Mouse (Mus musculus) midbrain, embryonic 15.5 days (tissue): Measurements from ENCODE around the gene Cep126. TPM values are rescaled to one million over a fixed set of nuclear protein-coding genes. Genes with fewer than 3 reads are reported as not detected.
A peak's percentile ranks its signal among the peaks of the same experiment; 100 is the strongest.

ENCODE experiments used
- ATAC-seq: fragments of 200-750 bp; cut with Nextera tagmentation; replicated peaks from 2 replicates; pipeline ENCODE4 v1.8.0; 2017; ENCODE audit warnings: moderate TSS enrichment
- H3K27ac ChIP-seq: fragments of 300-500 bp; sonication (generic); 2 replicates; pipeline ENCODE4 v1.5.1; 2015; ENCODE audit warnings: mild to moderate bottlenecking, inconsistent platforms
- H3K27me3 ChIP-seq: fragments of 300-500 bp; sonication (generic); replicated peaks from 2 replicates; pipeline ENCODE4 v1.6.1; 2015; ENCODE audit warnings: inconsistent platforms
- H3K36me3 ChIP-seq: fragments of 300-500 bp; sonication (generic); replicated peaks from 2 replicates; pipeline ENCODE4 v1.6.1; 2015; ENCODE audit warnings: inconsistent platforms
- H3K4me1 ChIP-seq: fragments of 300-500 bp; sonication (generic); 2 replicates; pipeline ENCODE4 v1.6.1; 2015; ENCODE audit warnings: inconsistent platforms
- H3K4me2 ChIP-seq: fragments of 300-500 bp; sonication (generic); 2 replicates; pipeline ENCODE4 v1.6.1; 2015; ENCODE audit warnings: inconsistent platforms, mild to moderate bottlenecking, moderate library complexity
- H3K4me3 ChIP-seq: fragments of 300-500 bp; sonication (generic); 2 replicates; pipeline ENCODE4 v1.5.1; 2015; ENCODE audit warnings: mild to moderate bottlenecking, inconsistent platforms
- H3K9ac ChIP-seq: fragments of 300-500 bp; sonication (generic); 2 replicates; pipeline ENCODE4 v1.6.1; 2015; ENCODE audit warnings: mild to moderate bottlenecking, inconsistent platforms
- H3K9me3 ChIP-seq: fragments of 300-500 bp; sonication (generic); 2 replicates; pipeline ENCODE4 v1.6.1; 2016; ENCODE audit warnings: inconsistent platforms
- WGBS: fragments of 180-500 bp; shearing (Covaris S2); methylation state at CpG from one replicate; pipeline ENCODE4 v1.1.7; 2015; ENCODE audit warnings: mixed read lengths; 5-methylcytosine and 5-hydroxymethylcytosine counted together
- polyA plus RNA-seq: library from polyadenylated mRNA; unstranded; fragments of >200 nt; fragmentation: Nextera tagmentation; extraction: Ambion mirVana; gene quantifications from 2 replicates; pipeline ENCODE4 v1.2.1, GENCODE M21; 2015

Gene Cep126
- polyA plus RNA-seq, result 3.6 and 4.8 TPM in 2 replicates

- Histone ChIP-seq H3K4me2 (peak within 1 kb of the TSS; percentile 63), H3K36me3 (no peaks in the 10 kb centered on the region), H3K27me3 (no peaks in the 10 kb centered on the region), H3K9ac (peak within 1 kb of the TSS; percentile 78), H3K27ac (peak within 1 kb of the TSS; percentile 76), H3K4me1 (peaks cover 7% of the 10 kb centered on the region), H3K4me3 (peak within 1 kb of the TSS; percentile 96), H3K9me3 (no peaks in the 10 kb centered on the region)
- ATAC-seq, result peak; percentile 99
- WGBS, result 0% methylated on average over 72 of the region's 72 CpGs
Observed at GRCm38 (mm10) chr9:8134117-8134574, at the start of gene Cep126. Cep126 (minus strand) TSS chr9:8134294.

- H3K9ac ChIP-seq, result no peak overlapping the region
- ATAC-seq, result no peak
- no peaks in the 10 kb centered on the region for H3K36me3 ChIP-seq
- H3K4me1 ChIP-seq, result no peaks in the 10 kb centered on the region
- no peak overlapping the region for H3K4me2 ChIP-seq
- no peaks in the 10 kb centered on the region for H3K9me3 ChIP-seq
- H3K27ac ChIP-seq, result no peak overlapping the region
- H3K27me3 ChIP-seq, result no peaks in the 10 kb centered on the region
- H3K4me3 ChIP-seq, result no peak overlapping the region
- 94% methylated on average over 3 of the region's 3 CpGs for WGBS
Observed at GRCm38 (mm10) chr9:8179554-8179953, 45.5 kb upstream of the Cep126 start.

- H3K4me1 ChIP-seq, result no peaks in the 10 kb centered on the region
- no peaks in the 10 kb centered on the region for H3K36me3 ChIP-seq
- no peak overlapping the region for H3K9ac ChIP-seq
- no peak overlapping the region for H3K4me2 ChIP-seq
- no peak for ATAC-seq
- no peak overlapping the region for H3K4me3 ChIP-seq
- 74% methylated on average over 3 of the region's 3 CpGs for WGBS
- no peak overlapping the region for H3K27ac ChIP-seq
- no peaks in the 10 kb centered on the region for H3K9me3 ChIP-seq
- H3K27me3 ChIP-seq, result no peaks in the 10 kb centered on the region
Observed at GRCm38 (mm10) chr9:8177099-8177498, 43.0 kb upstream of the Cep126 start.

- Histone ChIP-seq H3K36me3 (no peaks in the 10 kb centered on the region), H3K4me3 (no peak overlapping the region), H3K9ac (no peak overlapping the region), H3K27me3 (no peaks in the 10 kb centered on the region), H3K9me3 (no peaks in the 10 kb centered on the region), H3K4me1 (no peaks in the 10 kb centered on the region), H3K27ac (no peak overlapping the region), H3K4me2 (no peak overlapping the region)
- ATAC-seq, result no peak
- 88% methylated on average over 2 of the region's 2 CpGs for WGBS
Observed at GRCm38 (mm10) chr9:8157011-8157410, 22.9 kb upstream of the Cep126 start.

- no peaks in the 10 kb centered on the region for H3K36me3 ChIP-seq
- 86% methylated on average over 1 of the region's 1 CpGs for WGBS
- no peak overlapping the region for H3K27ac ChIP-seq
- H3K9me3 ChIP-seq, result no peaks in the 10 kb centered on the region
- H3K9ac ChIP-seq, result no peak overlapping the region
- H3K4me2 ChIP-seq, result no peak overlapping the region
- H3K4me1 ChIP-seq, result peaks cover 3% of the 10 kb centered on the region
- no peaks in the 10 kb centered on the region for H3K27me3 ChIP-seq
- no peak overlapping the region for H3K4me3 ChIP-seq
- no peak for ATAC-seq
Observed at GRCm38 (mm10) chr9:8139501-8139900, 5.4 kb upstream of the Cep126 start.

- Histone ChIP-seq H3K27ac (peak overlapping the region; percentile 76), H3K9me3 (no peaks in the 10 kb centered on the region), H3K4me2 (peak overlapping the region; percentile 63), H3K27me3 (no peaks in the 10 kb centered on the region), H3K4me1 (peaks cover 7% of the 10 kb centered on the region), H3K4me3 (peak overlapping the region; percentile 96), H3K36me3 (no peaks in the 10 kb centered on the region), H3K9ac (peak overlapping the region; percentile 78)
- peak; percentile 49 for ATAC-seq
- WGBS, result 2% methylated on average over 22 of the region's 22 CpGs
Observed at GRCm38 (mm10) chr9:8133586-8134115, 443 bp downstream of the Cep126 start.

- no peak overlapping the region for H3K4me2 ChIP-seq
- no peaks in the 10 kb centered on the region for H3K4me1 ChIP-seq
- ATAC-seq, result no peak
- no peak overlapping the region for H3K27ac ChIP-seq
- 90% methylated on average over 8 of the region's 8 CpGs for WGBS
- no peaks in the 10 kb centered on the region for H3K9me3 ChIP-seq
- H3K4me3 ChIP-seq, result no peak overlapping the region
- no peak overlapping the region for H3K9ac ChIP-seq
- no peaks in the 10 kb centered on the region for H3K27me3 ChIP-seq
- 0 out of 2 replicates have a peak, but pooled peaks cover 5% of the 10 kb centered on the region for H3K36me3 ChIP-seq
Observed at GRCm38 (mm10) chr9:8123495-8123894, 10.6 kb downstream of the Cep126 start.

- Histone ChIP-seq H3K27ac (no peak overlapping the region), H3K27me3 (no peaks in the 10 kb centered on the region), H3K9me3 (no peaks in the 10 kb centered on the region), H3K4me3 (no peak overlapping the region), H3K4me1 (no peaks in the 10 kb centered on the region), H3K4me2 (no peak overlapping the region), H3K9ac (no peak overlapping the region), H3K36me3 (peaks cover 7% of the 10 kb centered on the region; the same call in 1 of the 2 replicates)
- no peak for ATAC-seq
- WGBS, result 97% methylated on average over 5 of the region's 5 CpGs
Observed at GRCm38 (mm10) chr9:8114516-8114915, 19.6 kb downstream of the Cep126 start.

- ATAC-seq, result no peak
- 87% methylated on average over 4 of the region's 4 CpGs for WGBS
Observed at GRCm38 (mm10) chr9:8103050-8103449, 31.0 kb downstream of the Cep126 start.

GRCm38 (mm10) chr9:8100962-8101361 lies 33.1 kb downstream of the Cep126 start:
- H3K4me1 ChIP-seq, result no peaks in the 10 kb centered on the region
- H3K27me3 ChIP-seq, result no peaks in the 10 kb centered on the region
- no peak for ATAC-seq
- 92% methylated on average over 6 of the region's 6 CpGs for WGBS
- no peak overlapping the region for H3K4me2 ChIP-seq
- H3K27ac ChIP-seq, result no peak overlapping the region
- H3K9me3 ChIP-seq, result no peaks in the 10 kb centered on the region
- H3K9ac ChIP-seq, result no peak overlapping the region
- no peak overlapping the region for H3K4me3 ChIP-seq
- H3K36me3 ChIP-seq, result no peaks in the 10 kb centered on the region

More at GRCm38 (mm10) chr9:8103050-8103449, 31.0 kb downstream of the Cep126 start:
- Histone ChIP-seq H3K4me2 (no peak overlapping the region), H3K4me1 (no peaks in the 10 kb centered on the region), H3K27me3 (no peaks in the 10 kb centered on the region), H3K9ac (no peak overlapping the region), H3K9me3 (no peaks in the 10 kb centered on the region), H3K36me3 (no peaks in the 10 kb centered on the region), H3K27ac (no peak overlapping the region), H3K4me3 (no peak overlapping the region)

- no peak overlapping the region for H3K4me3 ChIP-seq
- no peaks in the 10 kb centered on the region for H3K9me3 ChIP-seq
- no peak for ATAC-seq
- H3K36me3 ChIP-seq, result no peaks in the 10 kb centered on the region
- H3K27ac ChIP-seq, result no peak overlapping the region
- no peak overlapping the region for H3K9ac ChIP-seq
- WGBS, result 96% methylated on average over 5 of the region's 5 CpGs
- H3K27me3 ChIP-seq, result no peaks in the 10 kb centered on the region
- no peaks in the 10 kb centered on the region for H3K4me1 ChIP-seq
- no peak overlapping the region for H3K4me2 ChIP-seq
Observed at GRCm38 (mm10) chr9:8078882-8079281, 55.2 kb downstream of the Cep126 start.

GRCm38 (mm10) chr9:8074345-8074744 lies 59.7 kb downstream of the Cep126 start:
- H3K9ac ChIP-seq, result no peak overlapping the region
- H3K9me3 ChIP-seq, result no peaks in the 10 kb centered on the region
- no peaks in the 10 kb centered on the region for H3K27me3 ChIP-seq
- H3K4me1 ChIP-seq, result no peaks in the 10 kb centered on the region
- no peak overlapping the region for H3K27ac ChIP-seq
- no peak overlapping the region for H3K4me3 ChIP-seq
- H3K4me2 ChIP-seq, result no peak overlapping the region
- peak; percentile 86 for ATAC-seq
- no peaks in the 10 kb centered on the region for H3K36me3 ChIP-seq

- Histone ChIP-seq H3K4me2 (no peak overlapping the region), H3K9ac (no peak overlapping the region), H3K4me3 (no peak overlapping the region), H3K4me1 (no peaks in the 10 kb centered on the region), H3K36me3 (no peaks in the 10 kb centered on the region), H3K27me3 (no peaks in the 10 kb centered on the region), H3K27ac (no peak overlapping the region), H3K9me3 (no peaks in the 10 kb centered on the region)
- ATAC-seq, result no peak
- 93% methylated on average over 3 of the region's 3 CpGs for WGBS
Observed at GRCm38 (mm10) chr9:8073203-8073755, 60.8 kb downstream of the Cep126 start.
